Mouse (Mus musculus) retina, postnatal 1 day (tissue): ENCODE measurements around the gene Crispld2.

Experiments
- DNase-seq: peaks from one replicate; pipeline ENCODE4 v3.0.0-alpha.2; 2012

Crispld2 gene

DNA sequence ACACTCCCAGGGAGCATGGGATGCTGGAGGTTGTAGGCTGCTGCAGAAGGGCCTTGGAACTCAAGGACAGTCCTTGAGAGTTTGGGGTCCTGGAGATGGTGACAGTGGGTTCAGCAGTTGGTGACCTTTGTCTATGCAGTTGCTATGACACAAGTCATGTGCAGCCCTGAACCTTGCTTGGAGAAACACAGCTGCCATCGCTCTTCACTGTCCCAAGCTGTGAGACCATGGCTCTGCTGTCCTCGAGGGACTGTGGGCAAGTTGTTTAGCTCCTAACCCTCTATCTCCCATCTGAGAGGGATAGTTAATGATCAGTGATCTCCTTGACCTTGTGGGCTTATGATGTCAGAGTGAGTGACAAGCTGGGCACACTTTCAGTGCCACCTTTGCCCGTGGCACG is 44.3 kb downstream of the Crispld2 start:
- no peak for DNase-seq

DNA sequence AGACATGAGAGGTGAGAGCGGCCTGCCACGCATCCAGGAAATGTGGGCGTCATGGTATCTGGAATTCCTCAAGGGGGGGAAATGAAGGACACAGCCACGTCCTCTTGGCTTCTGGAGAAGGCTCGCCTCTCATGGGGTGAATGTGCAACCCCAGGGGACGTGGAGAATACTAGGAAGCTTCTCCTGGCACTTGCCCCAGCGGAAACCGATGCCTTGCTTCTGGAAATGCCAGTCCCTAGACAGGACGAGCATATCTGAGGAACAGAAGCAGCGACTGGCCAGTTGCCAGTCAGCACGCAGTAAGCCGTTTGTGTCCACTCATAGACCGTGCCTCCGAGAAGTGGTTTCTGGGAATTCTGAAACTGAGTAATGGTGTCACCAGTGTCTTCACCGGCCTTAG is 45.0 kb downstream of the Crispld2 start:
- DNase-seq: no peak

DNA sequence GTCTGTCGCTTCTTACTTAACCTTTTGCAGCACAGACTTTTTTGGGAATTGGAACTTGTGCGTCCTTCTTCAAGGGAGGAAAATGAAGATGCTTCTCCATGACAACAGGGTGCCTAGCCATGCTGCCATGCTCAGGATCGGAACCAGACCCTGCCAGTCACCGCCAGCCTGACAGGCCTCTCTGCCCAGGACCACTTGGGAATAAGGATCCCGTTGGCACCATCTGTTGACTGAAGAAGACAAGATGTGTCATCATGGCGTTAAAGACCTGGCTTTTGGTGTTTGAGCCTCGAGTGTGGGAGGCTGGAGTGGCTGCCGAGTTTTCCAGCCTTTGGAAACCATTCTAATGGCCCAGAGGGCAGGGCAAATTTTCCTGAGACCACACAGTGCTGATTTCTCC is 45.4 kb downstream of the Crispld2 start:
- DNase-seq: no peak

DNA sequence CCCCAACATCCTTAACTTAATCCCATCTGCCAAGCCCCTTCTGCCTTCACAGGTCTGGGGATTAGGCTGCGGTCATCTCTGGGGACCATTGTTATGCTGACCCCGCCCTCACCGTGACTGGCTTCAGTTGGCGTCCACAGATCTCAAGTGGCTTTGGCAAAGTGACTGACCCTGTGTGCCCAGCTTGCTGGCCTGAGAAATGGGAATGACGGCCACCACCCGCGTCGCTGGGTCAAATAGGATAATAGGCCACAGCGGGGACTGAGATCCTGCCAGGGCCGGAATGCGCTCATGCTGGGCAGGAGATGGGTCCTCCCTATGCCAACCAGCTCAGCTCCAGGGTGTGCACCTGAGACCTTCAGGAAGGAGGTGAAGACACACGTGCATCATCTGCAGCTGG is 46.5 kb downstream of the Crispld2 start:
- DNase-seq: no peak

DNA sequence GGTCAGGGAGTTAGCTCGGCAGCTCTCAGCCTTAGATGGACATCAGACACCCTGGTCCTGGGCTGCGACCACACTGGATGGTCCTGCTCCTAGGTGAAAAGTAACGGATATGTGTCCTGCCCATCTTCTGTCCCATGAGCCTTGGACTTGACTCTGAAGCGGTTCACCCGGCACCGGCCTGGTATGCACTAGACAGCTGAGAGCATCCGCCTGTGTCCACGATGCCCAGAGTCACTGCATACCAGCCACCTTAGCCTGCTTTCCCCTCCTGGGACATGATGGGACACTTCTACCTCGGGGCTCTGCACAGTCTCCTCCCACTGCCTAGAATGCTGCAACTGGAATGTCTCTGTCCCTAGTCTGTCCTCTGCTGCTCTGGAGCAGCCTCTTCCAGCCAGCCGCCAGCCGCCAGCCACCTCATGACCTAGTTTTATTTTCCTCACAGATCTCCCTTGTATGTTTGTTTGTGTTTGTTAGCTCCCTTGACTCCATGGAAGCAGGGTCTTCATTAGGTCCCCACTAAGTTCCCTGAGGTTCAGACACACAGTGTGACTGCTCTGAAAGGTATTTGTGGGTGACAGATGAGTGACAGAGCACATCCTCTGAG is 47.2 kb downstream of the Crispld2 start:
- peak; percentile 54 for DNase-seq

DNA sequence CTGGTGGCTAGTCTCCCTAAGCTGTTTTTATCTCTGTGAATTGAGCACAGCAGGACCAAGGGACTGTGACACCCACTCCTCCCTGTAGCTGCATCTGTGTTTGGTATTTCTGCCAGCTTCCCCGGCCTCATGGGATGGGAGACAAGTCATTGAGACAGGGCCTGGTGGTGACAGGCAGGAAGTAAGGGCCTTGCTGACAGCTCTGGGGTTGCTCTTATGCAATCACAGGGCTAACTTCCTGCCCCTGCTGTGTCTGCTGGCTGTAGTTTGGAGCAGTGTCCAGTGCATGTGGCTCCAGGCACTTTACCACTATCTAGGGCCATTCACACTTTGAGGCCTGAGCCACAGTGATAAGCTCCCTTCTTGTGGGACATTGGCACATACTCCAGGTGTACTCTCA is 48.6 kb downstream of the Crispld2 start:
- no peak for DNase-seq

DNA sequence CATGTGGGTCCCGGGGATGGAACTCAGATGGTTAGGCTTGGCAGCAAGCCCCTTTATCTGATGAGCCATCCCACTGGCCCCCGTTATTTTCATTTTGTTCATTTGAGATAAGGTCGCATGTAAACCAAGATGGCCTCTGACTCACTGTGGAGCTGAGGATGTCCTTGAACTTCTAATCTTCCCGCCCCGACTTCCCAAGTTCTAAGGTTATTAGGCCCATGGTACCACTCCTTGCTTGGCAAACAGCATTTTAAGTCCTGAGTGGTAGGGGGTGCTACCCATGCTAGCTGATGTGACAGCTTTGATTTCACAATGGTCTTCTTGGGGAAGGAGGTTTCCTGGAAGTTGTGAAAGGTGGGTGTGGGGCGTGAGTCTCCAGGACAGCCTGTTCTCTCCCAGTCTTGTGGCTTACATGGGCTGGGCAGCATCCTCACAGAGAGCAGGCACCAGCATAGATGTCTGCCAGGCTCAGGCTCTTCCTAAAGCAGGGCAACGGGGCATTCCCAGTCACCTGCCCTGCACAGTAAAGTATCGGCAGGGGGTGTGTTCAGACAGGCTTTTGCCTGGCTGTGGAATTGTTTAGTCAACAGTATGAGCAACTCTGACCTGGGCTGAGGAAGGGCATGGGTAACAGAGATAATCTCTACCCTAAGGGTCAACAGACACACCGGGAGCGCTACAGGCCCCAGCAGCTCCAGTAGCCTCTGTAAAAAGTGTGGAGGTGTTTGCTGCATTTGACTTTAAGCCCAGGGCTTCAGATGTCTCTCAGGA is 50.5 kb downstream of the Crispld2 start:
- no peak for DNase-seq

DNA sequence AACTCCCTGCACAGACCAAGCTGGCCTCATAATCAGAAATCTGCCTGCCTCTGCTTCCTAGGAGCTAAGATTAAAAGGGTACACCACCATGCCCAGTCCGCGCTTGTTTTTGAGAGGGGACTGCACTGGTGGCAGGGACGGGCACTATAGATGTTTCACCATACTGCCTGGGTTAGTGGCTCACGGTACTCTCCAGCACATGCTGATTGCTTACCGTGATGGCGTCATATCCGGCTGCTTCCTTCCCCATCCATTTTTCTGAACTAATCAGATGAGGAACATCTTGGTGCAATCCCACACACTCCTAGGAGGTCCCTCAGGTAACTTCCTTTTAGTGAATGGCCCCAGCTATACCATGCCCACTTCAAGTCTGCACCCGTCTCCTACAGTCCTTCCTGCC is 52.7 kb downstream of the Crispld2 start:
- no peak for DNase-seq

DNA sequence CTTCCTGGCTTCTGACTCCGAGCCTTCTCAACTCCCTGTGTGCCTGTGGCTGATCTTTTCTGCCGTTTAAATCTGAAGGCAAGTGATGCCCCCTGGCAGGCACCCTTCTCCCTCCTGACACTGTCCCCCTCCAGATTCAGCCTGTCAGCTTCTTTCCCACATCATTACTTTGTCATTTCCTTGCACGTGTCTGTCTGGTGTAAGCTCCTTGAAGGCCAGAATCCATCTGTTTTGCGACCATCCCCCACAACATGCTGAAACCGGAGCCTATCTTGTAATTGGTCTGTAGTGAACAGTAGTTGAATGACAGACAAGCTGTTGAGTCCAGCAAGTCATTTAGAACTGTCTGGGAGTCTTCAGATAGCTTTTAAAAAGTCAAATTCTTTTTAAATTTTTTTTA is 53.2 kb downstream of the Crispld2 start:
- no peak for DNase-seq

DNA sequence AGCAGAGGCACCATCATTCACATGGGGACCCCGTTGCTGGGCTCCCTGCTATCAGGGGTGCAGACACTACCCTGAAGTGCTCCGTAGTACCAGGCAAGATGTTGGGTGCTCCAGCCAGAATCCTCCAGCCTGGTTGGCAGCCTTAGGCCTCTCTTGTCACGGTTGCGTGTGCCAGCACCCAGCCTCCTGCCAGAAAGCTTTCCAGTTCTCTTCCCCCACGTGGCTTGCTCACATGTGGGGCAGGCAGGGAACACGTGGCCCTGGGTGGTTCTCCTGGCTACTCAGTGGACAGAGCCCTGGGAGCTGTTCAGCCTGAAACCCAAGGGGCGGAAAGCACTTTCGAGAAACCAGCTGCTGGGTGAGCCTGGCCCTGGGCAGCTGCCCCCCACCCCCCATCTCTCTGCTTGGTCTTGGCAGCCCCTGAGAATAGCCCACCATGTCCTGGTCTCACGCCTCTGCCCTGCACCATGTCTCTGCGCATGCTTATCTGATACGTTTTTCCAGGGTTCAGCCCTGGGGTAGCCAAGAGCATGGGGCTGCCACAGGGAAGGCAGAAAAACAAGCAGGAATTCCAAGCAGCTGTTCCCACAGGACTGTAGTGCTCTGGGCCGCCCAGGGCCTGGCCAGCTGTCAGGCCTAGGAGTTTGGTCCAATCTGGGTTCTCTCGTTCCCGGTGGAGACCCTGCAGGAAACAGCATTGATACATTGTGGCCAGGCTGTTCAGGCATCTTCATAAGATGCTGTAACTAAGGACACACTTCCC is 54.2 kb downstream of the Crispld2 start:
- DNase-seq: peak; percentile 47

DNA sequence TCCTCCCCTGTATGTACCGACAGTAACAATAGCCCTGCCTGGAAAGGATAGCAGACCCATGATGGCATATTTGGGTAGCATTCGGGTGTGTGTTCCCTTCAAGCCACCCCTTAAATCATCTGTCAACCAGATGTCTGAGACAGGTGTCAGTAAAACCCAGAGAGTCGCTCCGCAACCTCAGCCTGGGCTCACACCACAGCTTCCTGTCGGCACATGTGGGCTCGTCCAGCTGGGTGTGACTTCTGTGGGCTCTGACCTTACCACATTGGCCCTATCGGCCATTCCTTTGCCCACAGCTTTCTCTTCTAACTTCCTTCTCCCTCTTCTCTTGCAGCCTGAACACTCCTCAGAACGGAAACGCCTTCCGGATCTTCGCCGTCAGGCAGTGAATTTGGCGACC is 57.7 kb downstream of the Crispld2 start:
- no peak for DNase-seq

DNA sequence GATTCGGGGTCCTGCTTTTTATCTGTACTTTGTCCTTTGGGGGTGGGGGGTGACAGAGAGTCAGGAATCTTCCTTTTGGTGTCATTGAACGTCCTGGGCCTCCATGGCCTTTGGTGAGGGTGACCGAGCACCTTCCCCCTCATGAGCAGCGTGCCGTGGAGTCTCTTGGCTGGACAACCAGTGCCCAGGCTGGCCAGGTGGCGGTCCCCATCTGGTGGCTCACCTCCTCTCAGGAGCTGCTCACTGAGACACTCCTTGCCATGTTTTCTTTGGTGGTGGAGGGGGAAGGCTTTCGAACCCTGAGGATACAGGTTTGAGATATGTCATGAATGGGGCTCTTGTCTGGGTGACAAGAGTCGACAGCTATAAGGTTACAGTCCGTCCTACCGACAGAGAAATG is 58.1 kb downstream of the Crispld2 start:
- DNase-seq: no peak

DNA sequence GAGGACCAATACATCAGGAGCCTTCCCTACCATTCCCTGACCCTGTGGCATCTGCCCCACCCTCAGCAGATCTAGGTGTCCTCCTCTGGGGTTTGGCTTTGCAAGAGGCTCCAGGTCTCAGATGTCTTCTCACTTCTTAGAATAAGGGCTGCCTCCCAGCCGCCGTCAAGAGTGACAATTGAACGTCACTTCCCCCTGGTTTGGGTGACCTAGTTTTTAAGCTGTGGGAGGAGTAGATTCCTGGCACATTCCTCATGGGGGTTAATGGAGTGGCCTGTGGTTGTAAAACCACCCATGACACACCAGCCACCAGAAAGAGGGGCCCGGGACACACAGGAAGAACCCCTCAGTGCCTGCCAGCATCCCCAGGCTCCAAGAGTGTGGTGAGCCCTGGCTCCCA is 58.8 kb downstream of the Crispld2 start:
- DNase-seq: peak; percentile 75

DNA sequence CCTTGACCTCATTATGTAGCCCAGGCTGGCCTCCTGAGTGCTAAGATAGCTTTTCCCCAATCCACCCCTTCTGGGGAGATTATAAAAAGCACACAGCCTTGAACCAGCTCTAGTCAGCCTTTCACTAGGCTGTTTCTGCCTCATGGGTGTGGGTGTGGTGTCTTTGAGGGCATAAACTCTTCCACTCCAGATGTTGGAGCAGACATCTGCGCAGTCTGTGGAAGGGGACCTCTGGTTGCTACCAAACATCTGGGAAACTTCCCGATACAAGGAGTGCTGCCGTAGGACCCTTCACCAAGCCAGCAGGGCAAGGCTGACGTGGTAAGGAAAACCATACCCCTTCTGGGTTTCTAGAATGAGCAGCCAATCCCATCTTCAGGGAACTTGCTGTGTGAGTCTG is 59.7 kb downstream of the Crispld2 start:
- no peak for DNase-seq

DNA sequence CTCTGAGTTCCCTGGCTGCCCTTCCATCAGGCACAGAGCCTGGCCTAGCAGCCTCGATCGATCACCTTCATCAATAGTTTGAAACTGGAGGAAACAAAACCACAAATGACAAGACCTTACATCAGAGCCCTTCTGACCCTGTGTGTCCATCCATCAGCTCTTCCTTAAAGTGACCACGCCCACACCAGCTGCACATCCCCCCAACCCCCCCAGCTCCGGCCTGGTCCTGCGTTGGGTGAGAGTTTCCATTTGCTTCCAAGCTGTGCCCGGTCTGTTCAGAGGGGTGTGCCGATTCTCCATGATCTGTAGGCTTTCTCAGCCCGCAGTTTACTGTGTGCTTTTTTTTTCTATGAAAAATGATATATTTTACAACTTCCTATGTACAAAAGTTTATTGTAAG is 60.1 kb downstream of the Crispld2 start:
- no peak for DNase-seq

DNA sequence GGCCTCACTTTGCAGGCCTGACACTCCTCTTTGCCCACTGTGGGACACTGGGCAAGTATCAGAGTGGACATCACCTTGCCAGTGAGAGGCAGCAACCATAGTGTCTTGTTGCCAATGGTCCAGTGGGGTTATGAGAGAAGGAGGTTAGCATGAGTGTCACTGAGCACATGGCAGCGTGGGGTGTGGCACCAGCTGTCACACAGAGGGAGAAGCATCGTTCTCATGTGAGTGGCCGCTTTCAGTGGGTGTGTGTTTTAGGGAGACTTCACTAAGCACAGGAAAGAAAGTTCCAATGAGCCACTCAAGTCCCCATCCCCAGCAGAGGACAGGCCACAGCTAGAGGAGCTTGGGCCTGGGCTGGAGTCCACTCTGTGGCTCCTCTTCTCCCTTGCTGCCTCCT is 62.6 kb downstream of the Crispld2 start:
- DNase-seq: no peak

DNA sequence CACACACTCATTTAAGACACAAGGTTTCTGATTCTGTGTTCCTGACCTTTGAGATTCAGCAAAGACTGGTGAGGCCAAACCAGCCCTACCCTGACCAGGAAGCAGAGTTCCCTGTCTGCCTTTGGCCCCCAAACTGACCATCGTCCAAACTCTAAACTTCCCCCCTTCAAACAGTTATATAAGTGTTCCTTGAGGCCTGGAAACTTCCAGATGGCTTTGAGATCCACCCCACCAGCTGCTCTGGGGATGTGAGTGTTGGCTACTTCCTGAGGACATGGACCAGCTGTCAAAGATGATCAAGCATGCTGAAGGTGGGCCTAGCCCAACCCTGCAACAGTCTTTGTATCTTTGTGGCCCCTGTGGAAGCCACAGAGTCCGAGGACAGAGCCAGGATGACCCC is 64.8 kb downstream of the Crispld2 start:
- DNase-seq: no peak

DNA sequence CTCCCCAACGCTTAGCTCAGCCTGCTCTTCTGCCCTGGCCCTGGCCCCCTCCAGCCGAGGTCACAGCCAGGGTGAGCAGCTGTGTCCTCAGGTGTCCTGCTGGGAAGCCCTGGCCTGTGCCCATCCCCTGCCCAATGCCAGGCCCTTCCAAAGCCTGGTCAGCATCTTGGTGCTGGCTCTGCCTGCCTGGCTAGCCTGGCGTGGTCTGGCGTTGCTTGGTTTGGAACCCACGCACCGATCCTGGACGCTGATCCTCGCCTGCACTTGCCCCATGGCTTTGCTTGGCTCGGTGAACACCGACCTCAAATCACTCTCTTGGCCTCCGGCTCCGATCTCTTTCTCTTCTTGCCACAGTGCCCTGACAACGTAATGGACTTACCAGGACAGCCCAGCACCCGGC is 70.5 kb downstream of the Crispld2 start:
- no peak for DNase-seq

DNA sequence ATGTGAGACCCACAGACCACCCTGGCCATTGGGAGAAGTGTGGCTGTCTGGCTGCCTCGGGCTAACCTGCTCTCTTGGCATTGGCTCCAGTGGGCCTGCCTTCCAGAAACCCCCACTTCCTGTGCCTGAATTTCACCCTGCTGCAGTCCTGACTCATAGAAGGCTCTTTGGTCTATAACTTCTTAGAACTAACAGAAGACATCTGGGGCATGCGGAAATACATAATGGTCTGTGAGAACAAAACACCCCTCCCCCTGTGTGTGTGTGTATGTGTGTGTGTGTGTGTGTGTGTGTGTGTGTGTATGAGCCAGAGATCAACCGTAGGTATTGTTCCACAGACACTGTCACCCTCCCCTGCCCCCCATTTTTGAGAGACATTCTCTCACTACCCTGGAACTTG is 71.1 kb downstream of the Crispld2 start:
- DNase-seq: no peak

DNA sequence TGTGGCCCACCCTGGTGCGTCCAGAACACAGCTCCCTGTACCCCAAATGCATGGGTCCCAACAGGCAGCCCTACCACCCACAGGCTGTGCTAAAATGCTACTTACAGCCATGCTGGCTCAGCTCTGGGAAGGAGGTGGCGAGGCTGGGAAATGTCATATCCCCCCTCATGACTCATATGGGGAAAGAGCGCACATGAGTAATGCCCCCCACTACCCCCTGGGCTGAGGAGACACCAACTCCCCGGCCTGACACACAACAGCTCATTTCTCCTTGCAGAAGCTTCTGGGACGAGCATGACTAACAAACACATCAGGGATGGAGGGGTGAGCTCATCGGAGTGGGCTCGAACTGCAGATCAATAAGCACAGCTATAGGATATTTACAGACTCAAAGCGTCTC is 73.4 kb downstream of the Crispld2 start:
- DNase-seq: no peak

DNA sequence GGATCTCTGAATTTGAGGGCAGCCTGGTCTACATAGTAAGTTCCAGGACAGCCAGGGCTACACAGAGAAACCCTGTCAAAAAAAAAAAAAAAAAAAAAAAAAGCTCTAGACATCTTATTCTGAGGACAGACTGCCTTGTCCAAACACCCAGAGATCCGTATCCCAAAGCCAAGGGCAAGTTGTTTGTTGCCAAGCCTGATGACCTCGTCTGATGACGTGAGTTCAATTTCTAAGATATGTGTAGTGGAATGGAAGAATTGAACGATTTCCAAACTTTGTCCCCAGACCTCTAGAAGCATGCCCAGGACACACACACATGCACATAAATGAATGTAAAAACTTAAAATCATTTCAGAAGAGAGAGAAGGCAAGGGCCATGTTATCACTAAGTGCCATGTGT is 74.0 kb downstream of the Crispld2 start:
- DNase-seq: no peak

DNA sequence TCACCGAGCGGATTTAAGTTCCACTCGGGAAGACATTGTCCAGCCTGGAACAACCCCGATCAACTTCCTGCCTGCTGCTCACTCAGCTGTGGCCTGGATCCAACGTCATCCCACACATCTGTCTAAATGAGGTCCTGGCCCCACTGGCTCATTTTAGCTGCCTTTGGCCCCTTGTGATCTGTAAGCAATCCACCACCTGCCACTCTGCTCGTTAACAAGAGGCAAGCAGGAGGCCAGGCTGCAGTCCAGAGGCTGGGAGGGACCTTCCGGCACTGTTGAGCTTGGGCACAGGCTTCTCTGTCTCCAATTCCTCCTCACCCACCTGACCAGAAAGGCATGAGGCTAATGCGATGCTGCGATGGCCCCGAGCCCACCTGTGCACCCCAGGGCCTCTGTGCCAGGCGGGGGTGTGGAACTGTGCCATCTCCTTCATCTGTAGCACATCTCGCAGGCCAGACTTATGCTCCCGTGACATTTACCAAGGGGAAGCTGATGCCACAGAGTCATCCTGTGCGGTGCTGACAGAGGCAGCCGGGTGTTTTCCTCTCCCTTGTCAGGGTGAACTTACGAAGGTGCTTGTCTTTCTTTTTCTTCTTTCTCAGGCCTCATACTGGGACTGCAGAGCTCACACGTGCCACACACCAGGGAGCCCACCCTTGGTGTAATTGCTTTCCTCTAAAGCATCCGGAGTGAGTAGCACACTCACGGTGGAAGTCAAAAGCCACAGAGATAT is 75.9 kb downstream of the Crispld2 start:
- DNase-seq: no peak

DNA sequence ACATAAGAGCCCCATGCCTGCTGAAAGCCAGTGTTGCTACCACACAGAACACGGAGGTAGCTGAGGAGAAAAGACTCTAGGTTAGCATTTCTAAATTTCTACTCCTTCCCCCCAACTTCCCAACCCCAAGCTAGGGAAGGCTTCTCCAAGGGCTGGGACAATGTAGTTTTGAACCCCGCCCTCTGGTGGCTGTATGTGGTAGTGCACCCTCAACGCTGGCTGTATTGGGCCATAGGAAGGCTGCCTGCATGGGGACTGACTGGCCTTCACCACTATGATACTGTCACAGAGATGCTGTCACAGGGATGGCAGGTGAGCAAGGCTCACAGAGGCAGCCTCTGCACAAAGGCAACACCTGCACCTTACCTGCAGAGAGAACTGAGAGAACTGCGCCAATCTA is 79.4 kb downstream of the Crispld2 start:
- peak; percentile 83 for DNase-seq

DNA sequence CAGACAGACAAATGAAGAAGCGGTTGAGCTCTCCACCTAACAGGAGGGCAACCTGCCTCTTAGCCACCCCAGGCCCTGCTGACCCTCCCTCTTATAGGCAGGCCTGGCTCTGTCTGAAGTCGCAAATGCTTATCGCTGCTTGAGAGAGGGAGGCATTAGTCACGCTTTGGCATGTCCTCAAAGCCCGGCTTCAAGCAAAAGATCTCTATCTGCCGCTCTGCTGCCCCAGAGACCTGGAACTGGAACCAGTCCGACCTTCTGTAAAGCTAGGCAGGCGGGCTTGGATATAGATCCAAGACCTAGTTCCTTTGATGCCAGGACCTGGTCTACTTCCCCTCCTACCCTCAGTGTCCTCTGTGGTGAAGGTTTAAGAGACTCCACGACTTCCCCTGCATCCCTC is 80.0 kb downstream of the Crispld2 start:
- DNase-seq: no peak
